Mouse (Mus musculus) embryo, embryonic 10 days (tissue): ENCODE results near the gene Ubap2l.

Experiments
- DNase-seq: peaks from one replicate; pipeline ENCODE4 v3.0.0-alpha.2; 2015; ENCODE audit warnings: low spot score

The Ubap2l gene

GRCm38 (mm10) chr3:90065553-90065952, 13.1 kb upstream of the Ubap2l start:
- peak; percentile 72 for DNase-seq

- no peak for DNase-seq
Measured at GRCm38 (mm10) chr3:90064383-90064782, 12.0 kb upstream of the Ubap2l start.

- DNase-seq = peak; percentile 16
Measured at GRCm38 (mm10) chr3:90062539-90062938, 10.1 kb upstream of the Ubap2l start.

GRCm38 (mm10) chr3:90061549-90061948, 9.1 kb upstream of the Ubap2l start:
- no peak for DNase-seq

- peak; percentile 71 for DNase-seq
Measured at GRCm38 (mm10) chr3:90051441-90052350, 732 bp downstream of the Ubap2l start, which contains the start of gene 4933434E20Rik. Gene 4933434E20Rik (plus strand): TSS chr3:90051636.

- no peak for DNase-seq
Measured at GRCm38 (mm10) chr3:90049691-90050090, 2.7 kb downstream of the Ubap2l start.

- DNase-seq = no peak
Measured at GRCm38 (mm10) chr3:90036263-90036662, 16.2 kb downstream of the Ubap2l start.

GRCm38 (mm10) chr3:90034653-90035052, 17.8 kb downstream of the Ubap2l start:
- no peak for DNase-seq

GRCm38 (mm10) chr3:90016626-90017025, 35.8 kb downstream of the Ubap2l start:
- DNase-seq = no peak

GRCm38 (mm10) chr3:90010291-90010690, 42.1 kb downstream of the Ubap2l start:
- no peak for DNase-seq

GRCm38 (mm10) chr3:90004091-90004796, 48.2 kb downstream of the Ubap2l start:
- no peak for DNase-seq

- DNase-seq = no peak
Measured at GRCm38 (mm10) chr3:89999830-90000229, 52.6 kb downstream of the Ubap2l start.

GRCm38 (mm10) chr3:89999090-89999489, 53.3 kb downstream of the Ubap2l start:
- peak; percentile 64 for DNase-seq

GRCm38 (mm10) chr3:89998612-89999054, 53.8 kb downstream of the Ubap2l start, which contains the start of gene Hax1:
Gene Hax1 (minus strand): TSS chr3:89998780.
- DNase-seq = peak; percentile 99

- DNase-seq = peak; percentile 77
Measured at GRCm38 (mm10) chr3:89997791-89998495, 54.5 kb downstream of the Ubap2l start.

- DNase-seq = no peak
Measured at GRCm38 (mm10) chr3:89994807-89995515, 57.5 kb downstream of the Ubap2l start.

- DNase-seq = no peak
Measured at GRCm38 (mm10) chr3:89987822-89988221, 64.6 kb downstream of the Ubap2l start.

GRCm38 (mm10) chr3:89987211-89987610, 65.2 kb downstream of the Ubap2l start:
- DNase-seq = no peak

GRCm38 (mm10) chr3:89982426-89982825, 70.0 kb downstream of the Ubap2l start:
- no peak for DNase-seq

- DNase-seq = no peak
Measured at GRCm38 (mm10) chr3:89976859-89977258, 75.6 kb downstream of the Ubap2l start.

GRCm38 (mm10) chr3:89968509-89968908, 83.9 kb downstream of the Ubap2l start:
- DNase-seq = no peak

- peak; percentile 51 for DNase-seq
Measured at GRCm38 (mm10) chr3:89966946-89967345, 85.5 kb downstream of the Ubap2l start.
